Comparison of ENCODE assay signal across 8 mouse cellular contexts in the genomic region with DNA sequence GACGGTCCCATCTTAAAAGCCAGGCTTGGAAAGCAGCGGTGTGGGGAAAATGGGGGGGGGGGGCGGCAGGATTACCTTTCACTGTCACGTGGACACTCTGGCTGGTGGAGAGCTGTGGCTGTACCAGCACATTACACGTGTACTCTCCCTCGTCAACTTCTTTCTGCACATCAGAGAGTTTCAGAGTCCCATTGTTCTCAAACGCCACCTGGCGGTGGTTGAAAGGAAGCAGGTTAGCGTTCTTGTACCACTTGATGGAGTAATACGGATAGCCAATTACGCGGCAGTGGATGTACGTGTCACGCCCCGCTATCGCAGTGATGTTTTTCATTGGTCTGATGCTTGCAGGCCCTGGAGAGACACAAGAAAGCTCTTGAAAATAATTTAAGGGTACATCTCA.
DNase-seq lines count a peak whose midpoint lies in the region; ATAC-seq and TF ChIP-seq lines count a peak whose summit lies in the region.

No protein-coding gene starts in this region.

- H3K4me2 ChIP-seq in CH12.LX (ENCODE audit: insufficient read depth, low read depth, poor library complexity, severe bottlenecking) = no peak overlapping the region
- no peak overlapping the region for H3K4me2 ChIP-seq in embryonic facial prominence, embryonic 14.5 days (ENCODE audit: low read depth, low read length)
- no peak overlapping the region for H3K4me2 ChIP-seq in hindbrain, embryonic 11.5 days (replicated peaks; ENCODE audit: low read depth, low read length)

- in situ Hi-C loops in CH12.LX (cut with MboI; ENCODE audit: low pct_ligation_motif_present, low pct_unique_long_range_greater_than_20kb, low sequenced_read_pairs) = loop anchor here (10.0 kb wide), 1 partner anchor 135 kb away; no protein-coding TSS in a partner anchor

- peak; percentile 86 to 98 for TF ChIP-seq CTCF in CH12.LX (conservative IDR thresholded peaks at IDR 0.05 in 1 of 2, IDR thresholded peaks at IDR 0.05 in 1 of 2; ENCODE audit: low read depth in 2 of 2, low read length in 2 of 2)
- TF ChIP-seq CTCF in bone marrow, adult 2 months (IDR thresholded peaks at IDR 0.05; ENCODE audit: control insufficient read depth, insufficient read depth, low read length) = peak; percentile 44

- H3K9me3 ChIP-seq in CH12.LX (replicated peaks; ENCODE audit: low read length) = no peaks in the 10 kb centered on the region
- H3K9me3 ChIP-seq in embryonic facial prominence, embryonic 14.5 days (ENCODE audit: control insufficient read depth, low read length) = no peaks in the 10 kb centered on the region
- H3K9me3 ChIP-seq in hindbrain, embryonic 11.5 days (ENCODE audit: control insufficient read depth, low read length) = no peaks in the 10 kb centered on the region

- dilution Hi-C loops in CH12.LX (cut with MboI; ENCODE audit: extremely low pct_ligation_motif_present, extremely low pct_unique_long_range_greater_than_20kb, low sequenced_read_pairs) = no loop called here

- peak; percentile 79 for ATAC-seq in embryonic facial prominence, embryonic 14.5 days (ENCODE audit: low read depth)
- peak; percentile 56 for ATAC-seq in hindbrain, embryonic 11.5 days (ENCODE audit: low FRiP score)

- H3K4me3 ChIP-seq in CH12.LX (replicated peaks in 1 of 3; ENCODE audit: low read depth in 2 of 3, low read length in 2 of 3, poor library complexity in 1 of 3) = no peak overlapping the region
- no peak overlapping the region for H3K4me3 ChIP-seq in bone marrow, adult 2 months (replicated peaks; ENCODE audit: control insufficient read depth, low read depth, low read length)
- no peak overlapping the region for H3K4me3 ChIP-seq in embryonic facial prominence, embryonic 14.5 days (ENCODE audit: low read depth, low read length)
- no peak overlapping the region for H3K4me3 ChIP-seq in hindbrain, embryonic 11.5 days (ENCODE audit: low read depth, low read length)

- DNase-seq in CH12.LX (ENCODE audit: extremely low read depth) = peak; percentile 97
- DNase-seq in embryonic facial prominence, embryonic 14.5 days (ENCODE audit: low spot score) = peak; percentile 86
- DNase-seq in hindbrain, embryonic 11.5 days (ENCODE audit: low spot score) = peak; percentile 88
- DNase-seq in layer of hippocampus, postnatal 10 days (ENCODE audit: low spot score in 2 of 2) = peak; percentile 75 to 76
- DNase-seq in lung, postnatal 14 days = peak; percentile 57
- DNase-seq in retina, adult 2 months (ENCODE audit: low read depth, low spot score) = peak; percentile 40
- peak; percentile 55 for DNase-seq in thymus, postnatal 25 days

- no peak for TF ChIP-seq EP300 in CH12.LX (IDR thresholded peaks at IDR 0.05; ENCODE audit: low read length)

- TF ChIP-seq POLR2A in CH12.LX (IDR thresholded peaks at IDR 0.05; ENCODE audit: low read depth, low read length) = no peak
- TF ChIP-seq POLR2A in bone marrow, adult 2 months (IDR thresholded peaks at IDR 0.05; ENCODE audit: borderline replicate concordance, control insufficient read depth, low read depth, low read length) = no peak

- H3K27ac ChIP-seq in CH12.LX (ENCODE audit: insufficient read depth, low read depth) = no peak overlapping the region
- no peak overlapping the region for H3K27ac ChIP-seq in bone marrow, adult 2 months (ENCODE audit: control insufficient read depth, insufficient read depth, low read depth, low read length, poor library complexity)
- no peak overlapping the region for H3K27ac ChIP-seq in embryonic facial prominence, embryonic 14.5 days (replicated peaks; ENCODE audit: low read depth, low read length)
- no peak overlapping the region for H3K27ac ChIP-seq in hindbrain, embryonic 11.5 days (ENCODE audit: low read depth, low read length)

- TF ChIP-seq RAD21 in CH12.LX (IDR thresholded peaks at IDR 0.05; ENCODE audit: low read depth, low read length) = peak; percentile 79

- H3K9ac ChIP-seq in CH12.LX (ENCODE audit: insufficient read depth, low read depth) = no peak overlapping the region
- H3K9ac ChIP-seq in embryonic facial prominence, embryonic 14.5 days (ENCODE audit: low read depth, low read length) = no peak overlapping the region
- no peak overlapping the region for H3K9ac ChIP-seq in hindbrain, embryonic 11.5 days (ENCODE audit: low read depth, low read length)

- WGBS in bone marrow, adult 2 months = 13% methylated on average over 16 of the region's 16 CpGs
- 25% methylated on average over 16 of the region's 16 CpGs for WGBS in embryonic facial prominence, embryonic 14.5 days
- WGBS in hindbrain, embryonic 11.5 days = 30% methylated on average over 16 of the region's 16 CpGs

- H3K36me3 ChIP-seq in CH12.LX (replicated peaks in 1 of 2; ENCODE audit: control insufficient read depth in 1 of 2, insufficient read depth in 1 of 2, low read length in 1 of 2) = no peaks in the 10 kb centered on the region
- H3K36me3 ChIP-seq in embryonic facial prominence, embryonic 14.5 days (ENCODE audit: control insufficient read depth, insufficient read depth, low read length) = no peaks in the 10 kb centered on the region
- no peaks in the 10 kb centered on the region for H3K36me3 ChIP-seq in hindbrain, embryonic 11.5 days (ENCODE audit: control insufficient read depth, insufficient read depth, low read length)

- H3K27me3 ChIP-seq in CH12.LX (replicated peaks) = no peaks in the 10 kb centered on the region
- H3K27me3 ChIP-seq in embryonic facial prominence, embryonic 14.5 days (replicated peaks; ENCODE audit: control insufficient read depth, insufficient read depth, low read length) = no peaks in the 10 kb centered on the region
- no peaks in the 10 kb centered on the region for H3K27me3 ChIP-seq in hindbrain, embryonic 11.5 days (ENCODE audit: control insufficient read depth, insufficient read depth, low read length)

- no peaks in the 10 kb centered on the region for H3K79me2 ChIP-seq in CH12.LX (replicated peaks; ENCODE audit: control insufficient read depth, extremely low read depth, insufficient read depth, poor library complexity, severe bottlenecking)

- peaks cover 0 to 6% of the 10 kb centered on the region in 2 experiments; a peak in 2 of 4 replicates for H3K4me1 ChIP-seq in CH12.LX (ENCODE audit: control insufficient read depth in 1 of 2, insufficient read depth in 2 of 2)
- H3K4me1 ChIP-seq in bone marrow, adult 2 months (ENCODE audit: control insufficient read depth, insufficient read depth, low read length) = no peaks in the 10 kb centered on the region
- no peaks in the 10 kb centered on the region for H3K4me1 ChIP-seq in embryonic facial prominence, embryonic 14.5 days (ENCODE audit: control insufficient read depth, insufficient read depth, low read length)
- no peaks in the 10 kb centered on the region for H3K4me1 ChIP-seq in hindbrain, embryonic 11.5 days (replicated peaks; ENCODE audit: control insufficient read depth, insufficient read depth, low read length)

TF ChIP-seq in CH12.LX, 34 proteins besides CTCF, POLR2A, EP300 and RAD21:
- TF ChIP-seq BHLHE40 (IDR thresholded peaks at IDR 0.05; ENCODE audit: low read depth, low read length) (peak; percentile 45), ZNF384 (IDR thresholded peaks at IDR 0.05; ENCODE audit: low read depth, low read length) (no peak), ZC3H11A (IDR thresholded peaks at IDR 0.05; ENCODE audit: low read depth, low read length) (peak; percentile 43; the same call in 1 of the 2 replicates), ELF1 (IDR thresholded peaks at IDR 0.05; ENCODE audit: low read depth, low read length) (no peak), HCFC1 (IDR thresholded peaks at IDR 0.05; ENCODE audit: low read depth, low read length) (peak; percentile 22), POLR2AphosphoS2 (IDR thresholded peaks at IDR 0.05; ENCODE audit: low read depth, low read length) (no peak), MAX (IDR thresholded peaks at IDR 0.05; ENCODE audit: low read length) (peak; percentile 85), IRF4 (IDR thresholded peaks at IDR 0.05; ENCODE audit: low read depth, low read length) (peak; percentile 57), MYC (IDR thresholded peaks at IDR 0.05; ENCODE audit: low read depth, low read length) (peak; percentile 94), PAX5 (IDR thresholded peaks at IDR 0.05; ENCODE audit: low read length) (no peak), USF1 (IDR thresholded peaks at IDR 0.05; ENCODE audit: low read depth, low read length) (peak; percentile 28), NELFE (IDR thresholded peaks at IDR 0.05; ENCODE audit: low read depth, low read length) (peak; percentile 68; the same call in 1 of the 2 replicates), ZKSCAN1 (IDR thresholded peaks at IDR 0.05; ENCODE audit: borderline replicate concordance, low read depth, low read length) (no peak), CHD2 (IDR thresholded peaks at IDR 0.05; ENCODE audit: low read length) (no peak), USF2 (conservative IDR thresholded peaks at IDR 0.05; ENCODE audit: low read depth, low read length) (peak; percentile 4; the same call in 1 of the 2 replicates), SMC3 (IDR thresholded peaks at IDR 0.05; ENCODE audit: low read depth, low read length) (peak; percentile 97), MXI1 (IDR thresholded peaks at IDR 0.05; ENCODE audit: low read depth, low read length) (peak; percentile 75), MAZ (IDR thresholded peaks at IDR 0.05; ENCODE audit: low read depth, low read length) (peak; percentile 44; the same call in 1 of the 2 replicates)

Comparison
In these comparisons a context has a peak if more than half of its experiments do, and no peak if none do; other contexts are left out.
1. DNase-seq: peak in every context shown above with its lines; median percentile 97 in CH12.LX; 88 in hindbrain, embryonic 11.5 days; 86 in embryonic facial prominence, embryonic 14.5 days; 76 in layer of hippocampus, postnatal 10 days; 57 in lung, postnatal 14 days; 55 in thymus, postnatal 25 days; 40 in retina, adult 2 months.